Mouse (Mus musculus) cerebellum, postnatal 4 days (tissue): Measurements from ENCODE around the gene Fam120b.
"Not testable (repeated sequence)": the region's sequence is repeated elsewhere in the genome, so short reads cannot be mapped to it uniquely, and the experiment has no call there.

ENCODE experiments used
- DNase-seq, 2 experiments: peaks; one replicate each; pipeline ENCODE4 v3.0.0; 2022; ENCODE audit warnings: low spot score in 2 of 2, mixed read lengths in 1 of 2

The Fam120b gene

GRCm38 (mm10) chr17:15431021-15431514 is 35.1 kb downstream of the Fam120b start:
- DNase-seq = peak in 1 of 2 experiments; percentile 4

GRCm38 (mm10) chr17:15431551-15431950 is 35.5 kb downstream of the Fam120b start:
- no peak for DNase-seq

- no peak for DNase-seq
Measured at GRCm38 (mm10) chr17:15432036-15432435, 36.0 kb downstream of the Fam120b start.

GRCm38 (mm10) chr17:15434748-15435147 is 38.7 kb downstream of the Fam120b start:
- DNase-seq = no peak

- no peak for DNase-seq
Measured at GRCm38 (mm10) chr17:15440067-15440462, 44.1 kb downstream of the Fam120b start.

GRCm38 (mm10) chr17:15440463-15441121 is 44.6 kb downstream of the Fam120b start:
- peak; percentile 21 to 40 for DNase-seq

- DNase-seq = no peak
Measured at GRCm38 (mm10) chr17:15445421-15445820, 49.4 kb downstream of the Fam120b start.

GRCm38 (mm10) chr17:15447831-15448230 is 51.8 kb downstream of the Fam120b start:
- no peak for DNase-seq

- DNase-seq = not testable (repeated sequence)
Measured at GRCm38 (mm10) chr17:15449144-15449543, 53.1 kb downstream of the Fam120b start.

- DNase-seq = no peak
Measured at GRCm38 (mm10) chr17:15449606-15450005, 53.6 kb downstream of the Fam120b start.

- no peak for DNase-seq
Measured at GRCm38 (mm10) chr17:15455203-15455602, 59.2 kb downstream of the Fam120b start.

- no peak for DNase-seq
Measured at GRCm38 (mm10) chr17:15456595-15456994, 60.6 kb downstream of the Fam120b start.

GRCm38 (mm10) chr17:15459761-15460160 is 63.8 kb downstream of the Fam120b start:
- DNase-seq = no peak

- DNase-seq = no peak
Measured at GRCm38 (mm10) chr17:15461921-15462495, 66.0 kb downstream of the Fam120b start.

GRCm38 (mm10) chr17:15467669-15468068 is 71.7 kb downstream of the Fam120b start:
- peak; percentile 55 to 75 for DNase-seq

GRCm38 (mm10) chr17:15472671-15473070 is 76.7 kb downstream of the Fam120b start:
- DNase-seq = no peak
